Mouse (Mus musculus) olfactory bulb, adult 2 months (tissue): ENCODE data around the gene Bcorl1. TPM values are rescaled to one million over a fixed set of nuclear protein-coding genes. Genes with fewer than 3 reads are reported as not detected.
A peak's percentile ranks its signal among the peaks of the same experiment; 100 is the strongest.

Experiments
- H3K27ac ChIP-seq: fragments of 200-500 bp; 2 replicates; pipeline ENCODE4 v1.5.1; 2012; ENCODE audit warnings: low read depth, low read length; ENCODE audit not compliant: insufficient read depth
- H3K4me1 ChIP-seq: fragments of 200-500 bp; 2 replicates; pipeline ENCODE4 v1.6.1; 2012; ENCODE audit warnings: low read length; ENCODE audit not compliant: control insufficient read depth, insufficient read depth
- H3K4me3 ChIP-seq: fragments of 200-500 bp; 2 replicates; pipeline ENCODE4 v1.5.1; 2012; ENCODE audit warnings: mild to moderate bottlenecking, low read depth, low read length, moderate library complexity; ENCODE audit not compliant: insufficient read depth
- CTCF ChIP-seq: fragments of 200-500 bp; IDR thresholded peaks from 2 replicates; pipeline ENCODE4 v1.5.1; 2012; ENCODE audit warnings: low read depth, mild to moderate bottlenecking, low read length, moderate library complexity; ENCODE audit not compliant: insufficient read depth
- POLR2A ChIP-seq: fragments of 200-500 bp; IDR thresholded peaks from 2 replicates; pipeline ENCODE4 v1.6.1; 2012; ENCODE audit warnings: mild to moderate bottlenecking, low read depth, low read length, moderate library complexity; ENCODE audit not compliant: insufficient read depth
- WGBS: fragments of 180-500 bp; shearing (Covaris S2); methylation state at CpG from one replicate; pipeline ENCODE4 v1.1.7; 2018; 5-methylcytosine and 5-hydroxymethylcytosine counted together
- polyA plus RNA-seq: library from polyadenylated mRNA; stranded (reverse); fragments of >200 nt; gene quantifications from 2 replicates; pipeline ENCODE4 v1.2.4, GENCODE M21; 2012; ENCODE audit warnings: low replicate concordance; ENCODE audit not compliant: missing spikeins, insufficient read depth, insufficient read length

Bcorl1 gene
- not detected in 2 replicates for polyA plus RNA-seq

DNA sequence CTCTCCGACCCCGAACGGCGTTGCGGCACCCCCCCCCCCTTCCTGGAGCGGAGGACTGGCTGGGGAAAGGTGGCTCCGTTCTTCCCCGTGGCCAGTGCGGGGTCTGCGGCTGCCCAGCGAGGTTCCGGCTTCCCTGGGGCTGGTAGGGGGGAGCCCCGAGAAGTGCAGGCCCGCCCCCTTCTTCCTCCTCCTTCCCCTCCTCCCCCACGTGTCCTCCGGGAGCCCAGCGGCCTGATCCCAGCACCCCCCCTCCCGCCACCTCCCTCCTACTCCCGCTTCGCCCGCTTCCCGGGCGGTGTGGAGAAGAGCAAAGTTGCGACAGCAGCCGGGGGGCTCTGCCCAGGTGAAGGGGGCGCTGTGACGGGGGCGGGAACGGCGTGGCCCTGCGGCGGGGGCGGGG, at the start of gene Bcorl1:
Gene Bcorl1 (plus strand): TSS at position 218 of the 400 bp plus-strand sequence.
- H3K4me1 ChIP-seq: peaks cover 13% of the 10 kb centered on the region; the same call in 1 of the 2 replicates
- H3K27ac ChIP-seq: no peak within 1 kb of the TSS
- H3K4me3 ChIP-seq: peak within 1 kb of the TSS; percentile 63
- TF ChIP-seq CTCF: no peak
- TF ChIP-seq POLR2A: no peak
- WGBS: 22% methylated on average over 30 of the region's 33 CpGs

DNA sequence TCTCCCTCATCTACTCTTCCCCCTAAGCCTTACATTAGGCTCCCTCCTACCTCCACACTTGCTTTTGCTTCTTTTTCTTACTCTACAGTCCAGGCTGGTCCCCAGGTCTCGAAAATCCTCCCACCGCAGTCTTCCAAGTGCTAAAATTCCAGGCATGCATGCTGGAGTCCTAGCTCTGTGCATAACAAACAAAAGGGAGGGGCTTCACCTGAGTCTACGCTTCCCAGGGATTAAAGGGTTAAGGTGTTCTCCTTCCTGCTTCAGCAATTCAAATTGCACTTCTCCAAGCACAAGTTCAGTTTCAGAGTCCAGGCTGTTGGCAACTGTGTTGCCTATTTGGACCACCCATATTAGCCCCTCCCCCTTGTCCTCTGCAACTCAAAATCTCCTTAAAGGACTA, 49.7 kb upstream of the Bcorl1 start:
- Histone ChIP-seq H3K4me3 (no peak overlapping the region), H3K4me1 (no peaks in the 10 kb centered on the region), H3K27ac (no peak overlapping the region)
- no peak for TF ChIP-seq POLR2A
- no peak for TF ChIP-seq CTCF
- WGBS: 35% methylated on average over 3 of the region's 3 CpGs

GRCm38 (mm10) chrX:48305356-48305755, 35.8 kb upstream of the Bcorl1 start:
- WGBS: 81% methylated on average over 4 of the region's 4 CpGs
- Histone ChIP-seq H3K4me1 (no peaks in the 10 kb centered on the region), H3K4me3 (no peak overlapping the region), H3K27ac (no peak overlapping the region)
- TF ChIP-seq POLR2A: no peak
- no peak for TF ChIP-seq CTCF

GRCm38 (mm10) chrX:48310706-48311517, 30.2 kb upstream of the Bcorl1 start:
- Histone ChIP-seq H3K27ac (no peak overlapping the region), H3K4me1 (0 out of 2 replicates have a peak, but pooled peaks cover 7% of the 10 kb centered on the region), H3K4me3 (no peak overlapping the region)
- 31% methylated on average over 26 of the region's 26 CpGs for WGBS
- TF ChIP-seq POLR2A: no peak
- no peak for TF ChIP-seq CTCF

DNA sequence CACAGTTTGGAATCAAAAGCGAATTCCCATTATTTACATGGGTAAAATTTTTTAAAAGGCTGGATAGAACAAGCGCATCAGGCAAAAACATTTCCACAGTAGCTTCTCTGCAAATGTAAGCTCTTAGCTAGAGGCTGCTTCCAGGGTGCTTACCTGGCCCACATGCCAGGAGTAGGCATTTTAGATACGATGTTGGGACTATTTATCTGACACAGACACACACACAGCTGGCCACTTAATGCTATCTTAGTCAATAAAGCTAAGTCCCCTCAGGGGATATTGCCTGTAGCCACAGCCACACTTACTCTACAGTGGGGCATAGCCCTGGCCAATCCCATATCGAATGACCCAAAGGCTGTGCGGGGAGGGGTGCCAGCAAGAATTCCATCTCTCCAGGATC, 29.4 kb upstream of the Bcorl1 start:
- 88% methylated on average over 5 of the region's 5 CpGs for WGBS
- H3K4me3 ChIP-seq: no peak overlapping the region
- H3K4me1 ChIP-seq: 0 out of 2 replicates have a peak, but pooled peaks cover 7% of the 10 kb centered on the region
- no peak for TF ChIP-seq CTCF
- TF ChIP-seq POLR2A: no peak
- no peak overlapping the region for H3K27ac ChIP-seq

- 0 out of 2 replicates have a peak, but pooled peaks cover 10% of the 10 kb centered on the region for H3K4me1 ChIP-seq
- H3K27ac ChIP-seq: no peak overlapping the region
- peak overlapping the region; percentile 50 for H3K4me3 ChIP-seq
- 9% methylated on average over 32 of the region's 33 CpGs for WGBS
- TF ChIP-seq CTCF (no peak), POLR2A (no peak)
These were observed 26.6 kb upstream of the Bcorl1 start for GRCm38 (mm10) chrX:48314530-48315079.

GRCm38 (mm10) chrX:48317444-48317843, 23.7 kb upstream of the Bcorl1 start:
- 90% methylated on average over 3 of the region's 3 CpGs for WGBS
- Histone ChIP-seq H3K4me3 (no peak overlapping the region), H3K27ac (no peak overlapping the region), H3K4me1 (0 out of 2 replicates have a peak, but pooled peaks cover 4% of the 10 kb centered on the region)
- TF ChIP-seq POLR2A (no peak), CTCF (no peak)

GRCm38 (mm10) chrX:48318194-48318593, 23.0 kb upstream of the Bcorl1 start:
- 0 out of 2 replicates have a peak, but pooled peaks cover 4% of the 10 kb centered on the region for H3K4me1 ChIP-seq
- WGBS: 37% methylated on average over 9 of the region's 9 CpGs
- H3K4me3 ChIP-seq: no peak overlapping the region
- no peak overlapping the region for H3K27ac ChIP-seq
- TF ChIP-seq POLR2A (no peak), CTCF (no peak)
